Mouse (Mus musculus): Measurements from ENCODE around the gene Kif2a.

Gene Kif2a

DNA sequence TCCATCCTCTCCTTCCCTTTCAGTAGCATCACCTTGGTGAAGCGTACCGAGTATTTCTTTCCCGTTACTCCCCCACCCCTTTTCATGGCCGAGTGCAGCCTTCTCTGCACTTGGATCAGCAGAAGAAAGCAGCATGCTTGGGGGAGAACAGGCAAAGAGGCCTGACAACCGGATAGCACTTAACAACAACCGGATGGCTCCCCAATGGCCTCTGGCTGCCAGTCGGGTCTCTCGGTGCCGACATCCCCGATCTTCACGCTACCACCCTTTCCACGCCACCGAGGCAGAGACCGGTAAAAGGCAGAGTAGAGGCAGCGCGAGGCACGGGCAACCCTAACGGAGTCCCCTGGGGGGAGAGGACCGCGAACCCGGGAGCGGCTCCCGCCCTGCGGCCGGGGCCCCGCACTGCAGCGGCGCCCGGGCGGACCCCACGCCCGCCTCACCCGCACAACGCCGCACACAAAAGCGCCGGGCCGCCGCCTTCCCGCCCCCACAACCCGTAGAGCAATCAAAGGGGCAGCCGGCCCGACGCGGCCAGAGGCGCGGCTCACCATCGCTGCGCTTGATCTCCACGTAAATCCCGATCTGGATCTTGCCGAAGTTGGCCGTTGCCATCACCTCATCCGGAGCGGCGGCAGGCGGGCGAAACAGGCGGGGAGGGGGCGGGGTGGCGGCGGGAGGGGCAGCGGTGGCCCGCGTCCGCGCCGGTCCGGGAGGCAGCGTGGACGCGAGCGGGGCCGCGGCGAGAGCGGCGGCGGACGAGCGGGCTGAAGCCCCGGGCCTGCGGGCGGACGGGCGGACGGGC lies at the start of gene Kif2a:
Kif2a (minus strand) TSS at position 666 of the 805 bp plus-strand sequence.
- peak; percentile 66 to 73 for DNase-seq (ENCODE audit: low spot score in 2 of 2)

DNA sequence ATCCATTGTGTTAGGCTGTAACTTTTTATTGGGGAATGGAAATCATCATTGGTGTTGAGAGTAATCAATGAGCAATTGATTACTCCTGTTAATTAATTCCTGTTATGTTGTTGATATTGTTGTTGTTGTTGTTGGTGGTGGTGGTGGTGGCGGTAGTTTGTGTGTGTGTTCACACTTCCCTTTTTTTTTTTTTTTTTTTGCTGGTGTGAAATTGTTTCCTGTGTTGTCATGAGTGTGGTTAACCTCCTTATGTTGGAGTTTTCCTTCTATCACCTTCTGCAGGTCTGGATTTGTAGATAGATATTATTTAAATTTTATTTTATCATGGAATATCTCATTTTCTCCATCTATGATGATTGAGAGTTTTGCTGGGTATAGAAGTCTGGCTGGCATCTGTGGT lies 47.1 kb upstream of the Kif2a start:
- DNase-seq (ENCODE audit: low spot score in 2 of 2), result no peak

DNA sequence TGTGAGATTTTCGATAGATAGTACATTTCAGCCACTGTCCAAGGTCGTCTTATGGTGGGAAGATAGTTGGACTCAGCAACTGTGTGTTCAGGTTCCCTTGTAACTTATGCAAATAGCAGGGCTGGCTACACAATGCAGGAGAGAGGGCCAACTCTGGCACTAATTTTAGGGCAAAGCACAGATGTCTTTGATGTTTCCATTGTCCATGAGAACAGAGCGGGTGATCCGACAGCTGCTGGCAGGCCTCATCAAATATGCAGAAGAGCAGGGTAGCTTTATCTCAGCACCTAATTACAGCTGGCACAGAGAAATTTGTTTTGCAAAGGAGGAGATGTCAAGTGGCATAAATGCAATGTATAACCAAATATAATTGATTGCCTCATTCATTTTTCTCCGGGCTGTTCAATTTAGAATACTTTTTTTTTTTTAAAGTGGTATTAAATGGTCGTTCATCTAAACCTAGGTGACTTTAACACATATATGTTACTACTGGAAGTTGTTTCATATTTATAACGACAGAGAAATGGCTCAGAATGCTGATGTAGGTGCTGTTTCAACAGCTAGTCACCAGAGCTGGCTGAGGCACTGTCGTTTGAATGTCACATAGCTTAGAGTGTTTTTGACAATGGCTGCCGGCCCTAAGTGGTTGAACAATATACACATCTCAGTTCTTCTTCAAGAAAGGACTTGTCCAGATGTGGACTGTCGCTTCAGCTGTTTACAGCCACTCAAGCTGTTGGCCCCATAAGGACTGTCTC lies 43.4 kb upstream of the Kif2a start:
- peak in 1 of 2 experiments; percentile 45 for DNase-seq (ENCODE audit: low spot score in 2 of 2)

DNA sequence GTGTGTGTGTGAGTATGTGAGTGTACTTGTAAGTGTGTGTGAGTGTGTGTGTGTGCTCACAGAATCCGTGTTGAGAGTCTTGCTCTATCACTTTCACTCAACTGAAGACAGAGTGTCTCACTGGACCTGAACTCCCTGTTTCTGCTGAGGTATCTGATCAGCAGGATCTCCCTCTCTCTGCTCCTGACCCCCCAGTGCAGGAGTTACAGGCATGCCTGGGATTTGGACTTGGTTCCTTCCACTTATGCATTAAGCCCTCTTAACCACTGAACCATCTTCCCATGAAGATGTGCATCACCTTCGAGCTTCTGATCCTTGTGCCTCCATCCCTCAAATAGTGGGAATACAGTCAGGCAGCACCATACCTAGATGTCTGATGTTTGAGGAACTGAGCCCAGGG lies 42.3 kb upstream of the Kif2a start:
- peak; percentile 28 to 56 for DNase-seq (ENCODE audit: low spot score in 2 of 2)

DNA sequence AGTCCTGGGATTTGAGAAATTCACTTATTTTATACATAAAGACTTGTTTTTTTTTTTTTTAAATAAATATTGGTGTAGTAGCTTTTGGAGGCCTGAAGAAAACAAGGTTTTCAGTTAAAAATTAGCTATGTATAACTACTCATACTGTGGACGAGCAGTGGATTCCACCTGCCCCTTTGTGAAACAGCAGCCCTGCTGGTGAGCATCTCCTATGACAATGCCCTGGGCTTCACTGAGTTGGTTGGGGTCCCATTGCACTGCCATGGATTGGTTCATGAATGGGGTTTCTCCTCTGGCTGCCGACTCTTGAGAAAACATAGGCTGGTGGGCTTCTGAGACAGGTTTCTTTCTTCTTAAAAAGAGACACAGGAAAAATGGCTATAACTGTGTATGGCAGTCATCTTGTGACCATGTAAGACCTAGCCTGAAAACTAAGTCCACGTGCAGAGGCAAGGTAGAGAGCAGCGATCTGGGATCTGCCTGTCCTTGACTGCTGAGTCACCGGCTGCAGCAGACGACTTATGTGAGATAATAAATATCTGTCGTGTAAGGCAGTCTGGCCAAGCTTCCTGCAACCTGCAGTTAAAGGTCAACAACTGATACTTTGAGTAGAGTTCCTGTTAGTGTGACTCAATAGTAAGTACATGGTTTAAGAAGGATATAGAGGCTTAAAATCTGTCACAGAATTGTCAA lies 41.3 kb upstream of the Kif2a start:
- peak; percentile 54 to 80 for DNase-seq (ENCODE audit: low spot score in 2 of 2)

DNA sequence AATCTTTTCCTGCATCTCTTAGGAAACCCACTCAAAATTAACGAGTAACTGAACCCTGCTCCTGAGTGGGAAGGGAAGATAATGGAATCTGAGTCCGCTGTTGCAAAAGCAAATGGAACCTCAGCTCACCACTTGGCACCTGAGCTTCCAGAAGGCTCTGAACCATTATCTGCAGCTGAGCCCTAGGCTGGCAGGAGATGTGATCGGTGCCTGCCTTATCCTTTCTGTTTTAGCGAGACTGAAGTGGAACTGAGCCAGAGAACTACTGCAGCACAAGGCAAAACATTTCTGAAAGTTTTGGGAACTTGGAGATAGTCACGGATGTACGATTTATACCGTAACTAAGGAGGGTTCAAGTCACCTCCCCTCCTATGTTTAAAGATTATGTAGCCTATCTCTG lies 38.2 kb upstream of the Kif2a start:
- DNase-seq (ENCODE audit: low spot score in 2 of 2), result no peak

DNA sequence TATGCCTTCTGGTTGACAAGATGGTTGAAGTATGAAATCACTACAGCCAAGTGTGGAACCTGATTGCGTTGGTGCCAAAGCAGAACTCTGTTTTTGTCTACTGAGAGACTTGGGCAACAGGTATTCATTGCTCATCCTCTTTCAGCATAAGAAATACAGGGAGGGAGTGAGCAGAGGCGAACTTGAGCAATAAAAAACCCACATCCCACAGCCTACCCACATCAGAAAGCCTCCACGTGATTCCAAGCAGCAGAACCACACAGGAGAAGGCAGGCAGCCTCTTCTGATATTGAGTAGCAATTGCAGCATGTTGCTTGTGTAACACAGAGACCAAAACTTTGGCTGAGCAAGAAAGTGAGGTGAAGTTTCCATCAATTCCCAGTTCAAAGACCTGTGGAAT lies 37.5 kb upstream of the Kif2a start:
- peak in 1 of 2 experiments; percentile 40 for DNase-seq (ENCODE audit: low spot score in 2 of 2)

DNA sequence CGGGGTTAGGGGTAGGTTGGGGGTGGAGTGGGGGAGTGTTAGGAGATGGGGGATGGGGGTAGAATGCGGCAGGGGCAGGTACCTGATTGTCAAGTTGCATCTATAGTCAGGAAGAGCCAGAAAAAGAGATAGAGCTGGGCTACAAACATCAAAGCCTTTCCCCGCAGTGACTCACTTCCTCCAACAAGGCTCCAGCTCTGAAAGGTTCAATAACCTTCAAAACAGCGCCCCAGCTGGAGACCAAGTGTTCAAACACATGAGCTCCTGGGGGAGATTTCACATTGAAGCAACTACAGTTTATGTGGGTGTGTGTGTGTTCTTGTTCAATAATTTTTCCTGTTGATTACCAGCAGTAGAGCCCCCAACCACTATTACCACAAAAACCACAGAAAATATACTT lies 34.4 kb upstream of the Kif2a start:
- peak in 1 of 2 experiments; percentile 78 for DNase-seq (ENCODE audit: low spot score in 2 of 2)

DNA sequence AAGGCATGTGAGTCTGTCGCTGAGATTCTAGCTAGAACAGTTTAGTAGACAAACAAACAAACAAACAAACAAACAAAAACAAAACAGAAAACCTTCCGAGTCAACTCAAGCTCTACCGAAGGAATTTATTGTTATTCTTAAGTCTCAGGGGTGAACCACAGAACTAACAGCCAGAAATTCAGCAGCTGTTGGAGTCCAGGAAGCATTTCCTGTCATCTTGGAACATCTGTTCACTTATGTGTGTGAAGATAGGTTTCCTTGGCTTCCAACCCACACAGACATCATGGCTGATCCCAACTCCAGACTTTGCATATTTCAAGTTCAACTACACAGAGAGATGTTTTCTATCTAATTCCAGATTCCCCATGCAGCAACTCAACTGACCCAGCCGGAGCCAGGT lies 32.6 kb upstream of the Kif2a start:
- no peak for DNase-seq (ENCODE audit: low spot score in 2 of 2)

DNA sequence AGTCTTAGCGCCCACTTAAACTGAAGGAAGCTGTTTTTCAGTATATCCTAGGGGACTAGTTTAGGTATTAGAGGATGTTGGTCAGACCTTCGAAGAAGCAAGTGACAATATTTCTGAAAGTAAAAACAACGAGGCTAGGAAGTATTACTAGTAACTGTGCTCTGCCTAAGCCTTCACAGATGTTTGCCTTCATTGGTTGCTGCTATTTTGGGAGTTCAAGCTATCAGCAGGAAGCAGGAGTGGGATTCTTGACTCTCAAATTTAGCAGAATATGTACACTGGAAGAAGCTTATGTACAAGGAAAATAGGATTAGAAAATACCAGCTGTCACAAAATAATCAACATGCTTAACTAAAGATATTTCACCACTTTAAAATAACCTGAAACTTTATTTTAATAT lies 29.4 kb upstream of the Kif2a start:
- no peak for DNase-seq (ENCODE audit: low spot score in 2 of 2)

DNA sequence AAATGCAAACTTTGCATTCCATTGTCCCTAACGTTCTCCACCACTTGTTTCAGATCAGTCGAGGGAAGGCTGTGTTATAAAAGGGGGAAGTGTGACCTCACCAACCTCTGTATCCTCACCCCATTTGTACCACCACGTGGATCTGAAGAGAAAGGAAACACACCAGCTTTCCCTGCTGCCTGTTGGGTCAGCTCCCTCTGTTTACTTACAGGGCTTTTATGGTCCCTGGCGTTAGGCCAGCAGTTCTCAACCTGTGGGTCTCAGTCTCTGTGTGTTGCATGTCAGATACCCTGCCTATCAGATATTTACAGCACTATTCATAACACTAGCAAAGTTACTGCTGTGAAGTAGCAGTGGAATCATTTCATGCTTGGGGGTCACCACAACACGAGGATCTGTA lies 22.3 kb upstream of the Kif2a start:
- no peak for DNase-seq (ENCODE audit: low spot score in 2 of 2)

DNA sequence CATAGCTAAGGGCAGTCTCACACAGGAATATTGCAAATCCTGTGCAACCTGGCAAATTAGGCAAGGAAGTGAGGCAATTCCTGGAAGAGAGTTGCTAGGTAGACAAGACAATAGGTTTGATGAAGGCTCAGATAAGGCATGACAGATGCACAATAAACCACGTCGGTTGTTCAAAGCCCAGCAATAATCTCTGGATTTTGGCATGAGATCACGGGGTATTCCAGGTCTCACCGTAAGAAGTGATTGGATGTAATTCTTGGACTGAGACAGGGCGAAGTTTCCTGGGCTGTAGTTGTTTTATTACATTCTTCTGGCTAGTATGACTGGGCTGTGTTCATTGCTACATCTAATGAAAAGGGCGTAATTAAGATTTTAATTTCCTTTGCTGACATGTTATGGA lies 20.6 kb upstream of the Kif2a start:
- DNase-seq (ENCODE audit: low spot score in 2 of 2), result no peak

DNA sequence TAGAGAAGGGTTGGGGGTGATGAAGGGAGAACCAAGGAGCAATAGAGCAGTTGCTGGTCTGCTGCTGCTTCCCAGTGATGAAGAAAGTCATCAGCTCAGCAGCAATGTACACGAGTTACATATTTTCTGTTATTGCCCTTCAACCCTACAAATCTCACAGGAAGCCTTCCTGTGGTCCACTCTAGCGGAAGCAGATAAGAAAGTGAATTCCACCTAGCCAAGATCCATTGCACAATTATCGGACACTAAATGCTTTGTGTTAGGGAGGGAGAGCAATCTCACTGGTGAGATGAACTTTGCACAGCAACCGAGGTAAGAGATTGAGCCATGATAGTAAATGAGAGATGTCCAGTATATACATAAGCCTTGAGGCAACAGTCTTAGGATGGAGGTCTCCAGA lies 17.6 kb upstream of the Kif2a start:
- DNase-seq (ENCODE audit: low spot score in 2 of 2), result no peak

DNA sequence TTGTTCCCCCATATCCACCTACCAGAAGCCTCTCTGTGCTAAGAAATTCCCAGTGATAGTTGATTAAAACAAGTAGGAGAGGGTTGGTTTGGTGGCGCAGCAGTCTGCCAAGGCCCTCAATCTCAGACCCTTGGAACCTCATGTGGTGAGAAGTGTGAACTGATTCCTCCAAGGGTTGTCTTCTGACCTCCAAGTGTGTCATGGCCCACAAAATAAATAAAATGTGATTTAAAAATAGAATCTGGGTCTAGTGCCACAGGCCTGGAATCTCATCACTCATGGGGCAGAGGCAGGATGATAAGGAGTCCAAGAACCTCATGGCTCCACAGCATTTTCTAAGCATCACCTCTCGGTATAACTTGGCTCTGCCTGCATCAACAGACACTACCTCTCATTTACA lies 16.4 kb upstream of the Kif2a start:
- DNase-seq (ENCODE audit: low spot score in 2 of 2), result no peak

DNA sequence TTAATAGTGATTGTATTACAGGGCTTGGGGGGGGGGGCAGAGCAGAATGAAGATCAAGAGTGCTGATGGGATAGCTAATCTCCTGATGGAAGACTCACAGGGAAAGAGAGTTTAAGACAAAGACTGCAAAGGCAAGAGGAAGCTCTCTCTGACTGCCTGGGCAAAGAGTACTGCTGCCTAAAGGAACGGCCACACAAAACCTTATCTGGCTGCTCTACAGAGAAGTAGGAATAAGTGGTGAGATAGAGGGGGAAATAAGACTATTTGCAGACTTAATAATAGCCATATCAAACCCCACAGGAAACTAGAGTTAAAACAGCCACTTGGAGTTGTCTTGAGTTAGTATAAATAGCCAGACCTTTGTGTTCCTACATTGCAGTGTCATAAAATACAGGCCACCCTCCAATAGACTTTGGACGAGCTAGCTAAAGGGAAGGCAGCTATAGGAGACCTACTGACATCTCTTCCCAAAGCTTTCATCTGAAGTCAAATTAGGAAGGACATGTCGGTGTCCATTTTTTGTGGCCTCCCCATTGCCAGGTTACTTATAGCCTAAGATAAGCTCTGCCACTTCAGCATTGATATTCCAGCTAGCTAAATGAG lies 13.7 kb upstream of the Kif2a start:
- no peak for DNase-seq (ENCODE audit: low spot score in 2 of 2)

DNA sequence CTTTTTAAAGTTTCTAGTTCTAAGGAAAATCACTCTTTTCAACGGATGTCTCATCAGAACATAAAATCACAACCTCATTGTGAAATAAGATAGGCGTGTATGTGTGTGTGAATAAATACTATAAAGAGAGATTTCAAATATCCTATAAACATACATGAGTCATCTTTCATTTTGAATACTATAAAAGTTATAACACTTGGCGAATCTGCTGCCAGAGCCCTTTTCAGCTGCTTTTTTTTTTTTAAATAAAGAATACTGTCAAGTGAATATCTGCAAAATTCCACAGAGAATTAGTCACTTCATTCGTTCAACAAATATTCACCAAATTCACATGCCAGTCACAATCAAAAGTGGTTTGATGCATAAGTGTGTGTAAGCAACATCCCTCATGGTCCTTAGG lies 13.2 kb upstream of the Kif2a start:
- no peak for DNase-seq (ENCODE audit: low spot score in 2 of 2)

DNA sequence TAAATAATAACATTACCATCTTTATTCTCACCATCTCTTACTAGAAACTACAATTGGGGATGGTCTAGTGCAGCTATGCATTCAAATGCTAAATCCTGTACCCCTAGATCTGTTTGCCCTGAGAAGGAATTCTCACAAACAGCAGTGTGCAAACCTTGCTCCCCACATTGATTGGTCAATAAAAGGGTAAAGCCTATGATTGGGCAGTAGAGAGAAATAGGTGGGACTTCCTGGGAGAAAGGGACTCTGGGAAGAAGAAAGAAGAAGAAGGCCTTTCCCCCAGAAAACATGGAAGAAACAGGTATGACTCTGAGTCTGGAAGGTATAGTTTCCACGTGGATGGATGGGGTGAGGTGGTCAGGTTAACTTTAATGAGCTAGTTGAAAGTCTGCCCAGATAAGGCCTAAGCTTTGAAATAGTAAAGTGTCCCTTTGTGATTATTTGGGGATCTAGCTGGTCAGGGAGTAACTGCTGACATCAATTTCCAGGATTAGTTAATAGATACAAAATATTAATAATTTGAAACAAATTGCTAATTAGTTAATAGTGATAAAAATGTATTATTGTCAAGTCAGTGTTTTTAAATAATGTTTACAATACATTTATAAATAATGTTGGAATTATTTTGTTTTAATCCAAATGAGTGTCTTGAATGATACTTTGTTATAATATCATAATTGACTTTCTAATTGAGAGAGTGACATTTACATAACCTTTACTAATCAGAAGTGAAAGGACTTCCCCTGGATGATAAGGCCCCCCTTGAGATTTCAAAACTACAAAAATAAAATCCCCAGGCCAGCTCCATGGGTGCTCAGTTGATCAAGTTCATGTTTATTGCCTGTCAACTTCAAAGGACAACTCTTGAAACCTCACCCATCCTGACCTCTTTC lies 12.3 kb upstream of the Kif2a start:
- no peak for DNase-seq (ENCODE audit: low spot score in 2 of 2)

DNA sequence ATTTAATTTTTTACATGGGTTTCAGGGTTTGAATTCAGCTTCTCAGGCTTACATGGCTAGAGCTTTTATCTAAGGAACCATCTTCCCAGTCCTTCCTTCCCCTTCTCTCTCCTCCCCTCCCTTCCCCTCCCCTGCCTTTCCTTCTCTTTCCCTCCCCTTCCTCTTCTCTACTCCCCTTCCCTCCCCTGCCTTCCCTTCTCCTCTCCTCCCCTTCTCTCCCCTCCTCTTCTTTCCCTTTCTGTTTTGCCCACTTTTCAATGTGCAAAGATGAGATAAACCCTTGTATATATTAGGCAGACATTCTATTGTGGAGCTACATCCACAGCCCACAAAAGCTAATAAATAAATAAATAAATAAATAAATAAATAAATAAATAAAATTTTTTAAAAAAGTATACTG lies 9.3 kb upstream of the Kif2a start:
- no peak for DNase-seq (ENCODE audit: low spot score in 2 of 2)

DNA sequence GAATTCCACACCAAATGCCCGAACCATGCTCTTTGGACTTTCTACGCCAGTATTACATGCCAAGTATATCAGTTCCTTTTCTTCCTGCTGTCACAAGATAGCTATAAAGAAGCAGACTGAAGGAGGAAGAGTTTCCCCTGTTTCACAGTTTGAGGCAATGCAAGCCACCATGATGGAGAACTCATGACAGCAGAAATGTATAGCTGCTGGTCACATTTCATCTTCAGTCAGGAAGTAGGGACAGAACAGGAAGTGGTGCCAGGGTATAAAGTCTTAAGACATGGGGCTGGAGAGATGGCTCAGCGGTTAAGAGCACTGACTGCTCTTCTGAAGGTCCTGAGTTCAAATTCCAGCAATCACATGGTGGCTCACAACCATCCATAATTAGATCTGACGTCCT lies 5.3 kb upstream of the Kif2a start:
- no peak for DNase-seq (ENCODE audit: low spot score in 2 of 2)

DNA sequence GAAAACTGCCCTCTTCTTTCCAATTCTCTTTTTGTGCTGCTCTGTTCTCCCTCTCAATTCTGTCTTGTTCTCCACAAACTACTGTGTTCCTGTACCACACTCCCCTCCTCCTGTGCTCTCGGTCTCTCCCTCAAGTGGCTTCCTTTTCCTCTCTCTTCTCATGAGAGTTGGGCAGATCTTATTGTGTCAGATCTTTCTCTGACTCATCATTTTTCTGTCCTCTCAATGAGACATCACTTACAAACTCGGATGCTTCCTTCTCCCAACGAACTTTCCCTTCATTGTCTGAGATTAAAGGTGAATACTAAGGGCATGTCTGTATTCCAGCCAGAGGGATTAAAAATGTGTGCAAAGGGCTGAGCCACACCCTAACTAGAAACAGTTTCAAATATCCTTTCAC lies 3.7 kb upstream of the Kif2a start:
- DNase-seq (ENCODE audit: low spot score in 2 of 2), result no peak
